Mouse (Mus musculus): ENCODE results near the gene Trim15. TPM values are rescaled to one million over a fixed set of nuclear protein-coding genes. Genes with fewer than 3 reads are reported as not detected.

Trim15 gene
- polyA plus RNA-seq, 1 experiment from 2014 or later: 0.33 TPM

DNA sequence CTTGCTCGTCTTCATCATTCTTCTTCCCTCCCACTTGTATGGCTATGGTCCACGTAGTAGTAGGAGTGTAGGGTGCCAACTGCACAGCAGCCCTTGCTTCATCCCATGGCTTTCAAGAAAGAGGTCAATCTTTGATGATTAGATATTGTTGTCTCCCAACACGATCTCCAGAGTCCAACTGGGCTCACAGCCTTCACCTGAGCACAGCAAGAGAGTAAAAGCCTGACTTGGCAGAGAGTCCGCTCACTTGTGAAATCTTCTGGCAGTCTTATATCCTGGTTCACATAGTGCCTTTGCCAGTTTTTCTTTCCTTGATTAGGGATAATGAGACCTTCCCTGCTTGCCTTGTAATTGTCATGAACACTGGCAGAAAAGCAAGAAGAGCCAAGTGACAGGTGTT, 10.8 kb downstream of the Trim15 start:
- H3K4me1 ChIP-seq (ENCODE audit: control insufficient read depth, insufficient read depth, low read length): no peaks in the 10 kb centered on the region
- H3K36me3 ChIP-seq (ENCODE audit: control insufficient read depth, insufficient read depth, low read length): peaks cover 85% of the 10 kb centered on the region

DNA sequence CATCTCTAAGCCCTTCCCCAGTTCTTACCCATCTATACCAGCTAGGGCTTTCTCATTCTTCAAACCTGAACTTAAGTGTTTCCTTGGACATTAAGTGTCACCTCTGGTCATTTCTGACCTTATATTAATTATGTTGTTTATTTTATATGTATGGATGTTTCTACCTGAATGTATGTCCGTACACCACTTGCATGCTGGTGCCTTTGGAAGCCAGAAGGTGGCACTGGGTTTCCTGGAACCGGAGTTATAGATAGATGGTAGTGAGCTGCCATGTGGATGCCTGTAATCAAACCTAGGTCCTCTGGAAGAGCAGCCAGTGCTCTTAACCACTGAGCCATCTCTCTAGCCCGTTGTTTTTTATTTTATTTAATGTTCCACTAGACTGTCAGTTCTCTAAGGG, 11.5 kb downstream of the Trim15 start:
- DNase-seq (no peak), ATAC-seq (ENCODE audit: low FRiP score, low TSS enrichment) (no peak)
- Histone ChIP-seq H3K9ac (replicated peaks; ENCODE audit: low read length) (no peak overlapping the region), H3K9me3 (ENCODE audit: control insufficient read depth, low read length) (no peaks in the 10 kb centered on the region), H3K4me3 (replicated peaks; ENCODE audit: low read depth, low read length) (no peak overlapping the region), H3K4me2 (ENCODE audit: low read length) (no peak overlapping the region), H3K27me3 (ENCODE audit: control insufficient read depth, insufficient read depth, low read length) (no peaks in the 10 kb centered on the region), H3K27ac (replicated peaks; ENCODE audit: low read depth, low read length) (no peak overlapping the region), H3K36me3 (ENCODE audit: control insufficient read depth, insufficient read depth, low read length) (peaks cover 92% of the 10 kb centered on the region), H3K4me1 (ENCODE audit: control insufficient read depth, insufficient read depth, low read length) (no peaks in the 10 kb centered on the region)
- WGBS: 98% methylated on average over 3 of the region's 3 CpGs

More for the DNA sequence above, 10.8 kb downstream of the Trim15 start:
- no peak overlapping the region for H3K4me2 ChIP-seq (ENCODE audit: low read length)
- WGBS: 96% methylated on average over 4 of the region's 4 CpGs
- H3K9me3 ChIP-seq (ENCODE audit: control insufficient read depth, low read length): no peaks in the 10 kb centered on the region
- ATAC-seq (ENCODE audit: low FRiP score, low TSS enrichment): no peak
- no peak overlapping the region for H3K27ac ChIP-seq (replicated peaks; ENCODE audit: low read depth, low read length)
- H3K27me3 ChIP-seq (ENCODE audit: control insufficient read depth, insufficient read depth, low read length): no peaks in the 10 kb centered on the region
- H3K9ac ChIP-seq (replicated peaks; ENCODE audit: low read length): no peak overlapping the region
- no peak overlapping the region for H3K4me3 ChIP-seq (replicated peaks; ENCODE audit: low read depth, low read length)
- DNase-seq: no peak

DNA sequence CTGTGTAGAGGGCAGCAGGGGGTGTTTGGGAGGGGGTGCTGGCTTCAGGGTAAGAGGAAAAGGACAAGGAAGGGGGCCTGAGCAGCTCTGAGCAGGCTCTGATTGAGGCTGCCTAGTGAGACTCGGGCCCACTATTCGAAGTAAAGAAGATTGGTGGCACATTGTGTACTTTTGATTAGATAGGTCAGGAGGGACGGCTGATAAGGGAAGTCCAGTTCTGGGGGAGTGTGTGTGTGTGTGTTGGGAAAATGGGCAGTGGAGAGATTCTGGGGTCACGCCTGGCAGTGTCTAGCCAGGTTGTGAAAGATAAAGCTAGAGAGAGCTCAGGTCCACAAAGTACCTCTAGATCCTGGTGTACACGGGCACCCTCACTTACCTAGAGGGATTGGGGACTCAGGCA, 15.4 kb downstream of the Trim15 start:
- no peak for DNase-seq
- H3K36me3 ChIP-seq (ENCODE audit: control insufficient read depth, insufficient read depth, low read length): peaks cover 62% of the 10 kb centered on the region

DNA sequence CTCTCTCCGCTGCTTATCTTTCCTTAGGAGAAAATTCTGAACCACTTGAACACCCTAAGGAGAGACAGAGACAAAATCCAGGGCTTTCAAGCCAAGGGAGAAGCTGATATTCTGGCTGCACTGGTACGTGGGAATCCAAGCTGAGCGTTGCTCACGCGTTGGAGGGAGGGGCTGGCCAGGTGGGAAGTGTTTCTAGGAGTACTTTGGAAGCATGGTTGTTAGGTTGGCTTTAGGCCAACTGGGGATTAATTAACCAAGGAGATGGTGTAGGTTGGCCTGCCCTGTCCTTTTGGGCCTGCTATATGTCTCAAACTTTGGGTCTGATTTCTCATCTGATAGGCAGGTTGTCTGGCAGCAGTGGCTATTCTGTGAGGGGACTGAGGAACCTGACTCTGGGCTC, 15.8 kb downstream of the Trim15 start:
- peaks cover 61% of the 10 kb centered on the region for H3K36me3 ChIP-seq (ENCODE audit: control insufficient read depth, insufficient read depth, low read length)
- H3K27me3 ChIP-seq (ENCODE audit: control insufficient read depth, insufficient read depth, low read length): no peaks in the 10 kb centered on the region
- H3K9me3 ChIP-seq (ENCODE audit: control insufficient read depth, low read length): no peaks in the 10 kb centered on the region
- H3K4me2 ChIP-seq (ENCODE audit: low read length): no peak overlapping the region
- H3K27ac ChIP-seq (replicated peaks; ENCODE audit: low read depth, low read length): no peak overlapping the region
- no peak for DNase-seq
- no peak overlapping the region for H3K9ac ChIP-seq (replicated peaks; ENCODE audit: low read length)
- no peak for ATAC-seq (ENCODE audit: low FRiP score, low TSS enrichment)
- WGBS: 95% methylated on average over 5 of the region's 5 CpGs
- H3K4me3 ChIP-seq (replicated peaks; ENCODE audit: low read depth, low read length): no peak overlapping the region
- H3K4me1 ChIP-seq (ENCODE audit: control insufficient read depth, insufficient read depth, low read length): no peaks in the 10 kb centered on the region

More for the DNA sequence above, 15.4 kb downstream of the Trim15 start:
- Histone ChIP-seq H3K27me3 (ENCODE audit: control insufficient read depth, insufficient read depth, low read length) (no peaks in the 10 kb centered on the region), H3K4me1 (ENCODE audit: control insufficient read depth, insufficient read depth, low read length) (no peaks in the 10 kb centered on the region), H3K27ac (replicated peaks; ENCODE audit: low read depth, low read length) (no peak overlapping the region), H3K9me3 (ENCODE audit: control insufficient read depth, low read length) (no peaks in the 10 kb centered on the region), H3K4me3 (replicated peaks; ENCODE audit: low read depth, low read length) (no peak overlapping the region), H3K9ac (replicated peaks; ENCODE audit: low read length) (no peak overlapping the region), H3K4me2 (ENCODE audit: low read length) (no peak overlapping the region)
- ATAC-seq (ENCODE audit: low FRiP score, low TSS enrichment): no peak
- WGBS: 94% methylated on average over 5 of the region's 5 CpGs

DNA sequence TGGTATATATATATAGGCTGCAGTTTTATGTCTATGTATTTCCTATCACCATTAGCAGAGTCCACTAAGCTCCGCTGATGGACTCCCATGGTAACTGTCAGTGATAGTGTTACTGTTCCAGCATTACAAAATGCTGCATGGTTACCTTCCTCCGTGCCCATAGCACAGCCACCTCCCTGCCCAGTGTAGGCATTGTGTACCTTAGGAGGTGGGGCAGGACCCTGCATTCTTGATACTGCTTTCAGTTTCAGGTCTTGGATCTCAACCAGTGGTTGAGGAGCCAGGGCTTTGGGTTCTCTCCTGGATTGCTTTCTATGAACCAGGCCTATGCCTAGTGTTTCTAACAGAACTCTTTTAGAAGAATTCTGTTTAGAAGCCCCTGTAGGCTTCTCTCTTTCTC, 17.0 kb downstream of the Trim15 start:
- no peak overlapping the region for H3K4me3 ChIP-seq (replicated peaks; ENCODE audit: low read depth, low read length)
- DNase-seq: no peak
- no peak overlapping the region for H3K27ac ChIP-seq (replicated peaks; ENCODE audit: low read depth, low read length)
- H3K36me3 ChIP-seq (ENCODE audit: control insufficient read depth, insufficient read depth, low read length): peaks cover 51% of the 10 kb centered on the region
- WGBS: 87% methylated on average over 2 of the region's 2 CpGs
- no peaks in the 10 kb centered on the region for H3K4me1 ChIP-seq (ENCODE audit: control insufficient read depth, insufficient read depth, low read length)
- no peaks in the 10 kb centered on the region for H3K27me3 ChIP-seq (ENCODE audit: control insufficient read depth, insufficient read depth, low read length)
- no peak for ATAC-seq (ENCODE audit: low FRiP score, low TSS enrichment)
- H3K4me2 ChIP-seq (ENCODE audit: low read length): no peak overlapping the region
- H3K9ac ChIP-seq (replicated peaks; ENCODE audit: low read length): no peak overlapping the region
- no peaks in the 10 kb centered on the region for H3K9me3 ChIP-seq (ENCODE audit: control insufficient read depth, low read length)

DNA sequence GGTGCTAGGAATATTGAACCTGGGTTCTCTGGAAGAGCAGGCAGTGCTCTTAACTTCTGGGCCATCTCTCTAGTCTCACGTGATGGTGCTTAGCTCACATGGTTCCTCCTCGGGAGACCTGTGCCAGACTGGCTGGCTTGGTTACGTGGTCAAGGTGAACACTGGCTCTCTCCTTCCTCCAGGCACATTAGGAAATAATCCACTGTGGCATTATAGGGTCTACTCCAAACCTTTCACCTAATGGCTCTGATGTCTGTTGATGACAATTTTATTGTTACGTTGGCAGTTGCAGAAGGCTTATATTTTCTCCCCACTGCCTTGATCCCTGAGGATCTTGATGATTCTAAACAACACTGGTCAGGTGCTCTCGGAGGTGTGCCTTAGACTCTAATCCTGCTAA, 18.1 kb downstream of the Trim15 start:
- H3K4me3 ChIP-seq (replicated peaks; ENCODE audit: low read depth, low read length): no peak overlapping the region
- 85% methylated on average over 5 of the region's 5 CpGs for WGBS
- H3K9ac ChIP-seq (replicated peaks; ENCODE audit: low read length): no peak overlapping the region
- peaks cover 46% of the 10 kb centered on the region for H3K36me3 ChIP-seq (ENCODE audit: control insufficient read depth, insufficient read depth, low read length)
- H3K9me3 ChIP-seq (ENCODE audit: control insufficient read depth, low read length): no peaks in the 10 kb centered on the region
- no peaks in the 10 kb centered on the region for H3K4me1 ChIP-seq (ENCODE audit: control insufficient read depth, insufficient read depth, low read length)
- no peak overlapping the region for H3K4me2 ChIP-seq (ENCODE audit: low read length)
- ATAC-seq (ENCODE audit: low FRiP score, low TSS enrichment): no peak
- no peak overlapping the region for H3K27ac ChIP-seq (replicated peaks; ENCODE audit: low read depth, low read length)
- DNase-seq: no peak
- no peaks in the 10 kb centered on the region for H3K27me3 ChIP-seq (ENCODE audit: control insufficient read depth, insufficient read depth, low read length)

DNA sequence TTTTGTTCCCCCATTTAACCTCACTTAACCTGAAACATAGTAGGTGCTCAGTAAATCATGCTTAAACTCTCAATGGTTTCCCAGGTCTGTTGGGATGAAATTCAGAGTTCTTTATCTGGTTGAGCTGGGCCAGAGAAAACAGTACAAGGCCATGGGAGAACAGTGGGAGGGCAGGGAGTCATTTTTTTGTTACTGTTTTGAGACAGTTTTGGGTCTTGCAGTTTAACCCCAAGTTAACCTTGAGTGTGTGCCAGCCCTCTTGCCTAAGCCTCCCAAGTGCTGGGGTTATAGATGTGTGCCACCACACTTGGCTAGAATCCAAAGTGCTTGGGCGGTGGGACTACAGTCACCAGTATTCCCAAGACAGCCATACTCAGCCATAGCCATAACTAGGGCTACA, 22.3 kb downstream of the Trim15 start:
- ATAC-seq (ENCODE audit: low FRiP score, low TSS enrichment) (no peak), DNase-seq (no peak)
- Histone ChIP-seq H3K4me1 (ENCODE audit: control insufficient read depth, insufficient read depth, low read length) (no peaks in the 10 kb centered on the region), H3K27me3 (ENCODE audit: control insufficient read depth, insufficient read depth, low read length) (no peaks in the 10 kb centered on the region), H3K27ac (replicated peaks; ENCODE audit: low read depth, low read length) (no peak overlapping the region), H3K9ac (replicated peaks; ENCODE audit: low read length) (no peak overlapping the region), H3K9me3 (ENCODE audit: control insufficient read depth, low read length) (no peaks in the 10 kb centered on the region), H3K36me3 (ENCODE audit: control insufficient read depth, insufficient read depth, low read length) (0 out of 2 replicates have a peak, but pooled peaks cover 15% of the 10 kb centered on the region), H3K4me3 (replicated peaks; ENCODE audit: low read depth, low read length) (no peak overlapping the region), H3K4me2 (ENCODE audit: low read length) (no peak overlapping the region)
- 83% methylated on average over 1 of the region's 1 CpGs for WGBS

DNA sequence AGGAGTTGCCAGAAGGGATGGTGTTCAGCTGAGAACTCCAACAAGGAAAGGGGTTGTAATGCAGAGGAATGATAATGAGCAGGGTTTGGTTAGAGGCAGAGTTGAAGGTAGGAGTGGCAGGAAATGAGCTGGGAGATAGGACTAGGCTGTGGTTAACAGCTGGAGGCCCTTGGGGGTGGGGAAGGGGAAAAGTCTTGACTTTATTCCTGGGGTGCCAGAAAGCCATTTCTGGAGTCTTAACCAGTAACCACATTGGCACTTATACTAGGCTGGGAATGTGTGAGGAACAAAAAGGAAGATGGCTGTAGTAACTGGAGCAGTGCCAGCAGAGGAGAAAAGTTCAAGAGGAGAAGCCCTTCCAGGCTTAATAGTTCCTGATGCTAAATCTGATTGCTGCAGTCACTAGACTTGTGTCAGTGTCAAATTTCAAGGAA, 22.7 kb downstream of the Trim15 start:
- Histone ChIP-seq H3K27me3 (ENCODE audit: control insufficient read depth, insufficient read depth, low read length) (no peaks in the 10 kb centered on the region), H3K4me2 (ENCODE audit: low read length) (no peak overlapping the region), H3K27ac (replicated peaks; ENCODE audit: low read depth, low read length) (no peak overlapping the region), H3K4me1 (ENCODE audit: control insufficient read depth, insufficient read depth, low read length) (no peaks in the 10 kb centered on the region), H3K36me3 (ENCODE audit: control insufficient read depth, insufficient read depth, low read length) (0 out of 2 replicates have a peak, but pooled peaks cover 15% of the 10 kb centered on the region), H3K4me3 (replicated peaks; ENCODE audit: low read depth, low read length) (no peak overlapping the region), H3K9ac (replicated peaks; ENCODE audit: low read length) (no peak overlapping the region), H3K9me3 (ENCODE audit: control insufficient read depth, low read length) (no peaks in the 10 kb centered on the region)
- DNase-seq: no peak
- ATAC-seq (ENCODE audit: low FRiP score, low TSS enrichment): no peak

DNA sequence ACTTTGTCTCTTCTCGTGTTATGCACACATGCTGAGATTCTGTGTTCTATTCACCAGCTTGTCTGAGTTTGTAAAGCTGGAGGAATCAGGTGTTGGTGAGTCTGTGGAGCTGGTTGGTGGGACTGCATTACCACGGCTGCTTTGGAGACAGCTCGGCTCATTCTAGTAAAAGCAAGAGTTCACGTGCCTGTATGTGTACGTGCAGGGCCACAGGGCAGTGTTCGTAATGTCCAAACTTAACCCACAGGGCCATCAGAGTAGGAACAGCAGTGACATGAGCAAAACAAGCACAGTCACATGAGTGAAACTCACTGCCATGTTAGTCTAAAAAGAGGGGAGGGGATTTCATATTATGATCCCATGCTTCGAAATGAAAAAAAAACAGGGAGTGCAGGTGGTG, 23.3 kb downstream of the Trim15 start:
- no peaks in the 10 kb centered on the region for H3K4me1 ChIP-seq (ENCODE audit: control insufficient read depth, insufficient read depth, low read length)
- no peaks in the 10 kb centered on the region for H3K9me3 ChIP-seq (ENCODE audit: control insufficient read depth, low read length)
- 81% methylated on average over 7 of the region's 7 CpGs for WGBS
- no peak overlapping the region for H3K4me2 ChIP-seq (ENCODE audit: low read length)
- no peak overlapping the region for H3K4me3 ChIP-seq (replicated peaks; ENCODE audit: low read depth, low read length)
- H3K27me3 ChIP-seq (ENCODE audit: control insufficient read depth, insufficient read depth, low read length): no peaks in the 10 kb centered on the region
- no peak for ATAC-seq (ENCODE audit: low FRiP score, low TSS enrichment)
- DNase-seq: no peak
- 0 out of 2 replicates have a peak, but pooled peaks cover 15% of the 10 kb centered on the region for H3K36me3 ChIP-seq (ENCODE audit: control insufficient read depth, insufficient read depth, low read length)
- no peak overlapping the region for H3K9ac ChIP-seq (replicated peaks; ENCODE audit: low read length)
- H3K27ac ChIP-seq (replicated peaks; ENCODE audit: low read depth, low read length): no peak overlapping the region

Measured in midbrain, embryonic 14.5 days (tissue).